In the genomic region with DNA sequence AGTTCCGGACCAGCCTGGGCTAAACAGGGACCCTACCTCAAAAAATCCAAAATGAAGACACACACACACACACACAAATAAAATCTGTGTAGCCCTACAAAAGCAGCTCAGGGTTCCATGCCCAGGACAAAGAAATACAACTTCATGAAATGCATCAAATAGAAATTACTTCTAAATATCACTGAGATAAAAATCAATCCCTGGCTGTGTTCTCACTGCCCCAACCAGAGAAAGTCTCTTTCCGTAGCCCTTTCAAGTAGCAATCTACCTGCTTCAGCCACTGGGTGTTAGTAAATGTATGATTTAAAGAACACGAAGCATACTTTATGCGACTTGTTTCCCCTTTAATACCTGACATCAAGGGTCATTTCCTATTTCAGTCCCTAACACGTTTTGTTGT, we compare ENCODE assay signal across 7 mouse cellular contexts. TPM values are rescaled to one million over a fixed set of nuclear protein-coding genes. Genes with fewer than 3 reads are reported as not detected.
A peak's percentile ranks its signal among the peaks of the same experiment; 100 is the strongest.
DNase-seq lines count a peak whose midpoint lies in the region; ATAC-seq and TF ChIP-seq lines count a peak whose summit lies in the region.

No protein-coding gene starts in this region.

- H3K27ac ChIP-seq in embryonic fibroblast, embryonic 13.5 days (ENCODE audit: insufficient read depth, low read length) = no peak overlapping the region
- H3K27ac ChIP-seq in limb, embryonic 11.5 days (replicated peaks; ENCODE audit: low read depth, low read length) = no peak overlapping the region

- ATAC-seq in limb, embryonic 11.5 days (ENCODE audit: insufficient number of reproducible peaks, low FRiP score, low TSS enrichment, low read depth) = no peak
- ATAC-seq in cerebellum, adult (ENCODE audit: insufficient number of reproducible peaks, low FRiP score, low TSS enrichment) = no peak

- H3K9me3 ChIP-seq in limb, embryonic 11.5 days (ENCODE audit: control insufficient read depth, low read length) = no peaks in the 10 kb centered on the region

- DNase-seq in lung, adult 2 months = no peak
- DNase-seq in lung, postnatal 10 days = no peak
- DNase-seq in limb, embryonic 11.5 days (ENCODE audit: low spot score) = no peak
- DNase-seq in splenic B cell, adult 2 months (ENCODE audit: low read depth, low spot score) = peak; percentile 23
- DNase-seq in cerebellum, adult 9-10 months = no peak

- no peak overlapping the region; the same call in 1 of the 2 replicates for H3K9ac ChIP-seq in limb, embryonic 11.5 days (ENCODE audit: low read length)

- WGBS in lung, adult 2 months = 22% methylated on average over 5 of the region's 5 CpGs
- WGBS in limb, embryonic 11.5 days = 23% methylated on average over 5 of the region's 5 CpGs

- TF ChIP-seq CTCF in lung, adult 2 months (IDR thresholded peaks at IDR 0.05; ENCODE audit: insufficient read depth, low read length) = no peak
- TF ChIP-seq CTCF in embryonic fibroblast, embryonic 13.5 days (IDR thresholded peaks at IDR 0.05; ENCODE audit: borderline replicate concordance, insufficient read depth, low read length) = no peak

- TF ChIP-seq POLR2A in lung, adult 2 months (IDR thresholded peaks at IDR 0.05; ENCODE audit: borderline replicate concordance, extremely low read depth, low read depth, low read length) = no peak
- no peak for TF ChIP-seq POLR2A in embryonic fibroblast, embryonic 13.5 days (IDR thresholded peaks at IDR 0.05; ENCODE audit: low read depth, low read length)

- peaks cover 6% of the 10 kb centered on the region for H3K4me1 ChIP-seq in lung, adult 2 months (ENCODE audit: control insufficient read depth, insufficient read depth, low read length)
- no peaks in the 10 kb centered on the region; the same call in 1 of the 2 replicates for H3K4me1 ChIP-seq in embryonic fibroblast, embryonic 13.5 days (ENCODE audit: control insufficient read depth, insufficient read depth, low read length)
- H3K4me1 ChIP-seq in limb, embryonic 11.5 days (ENCODE audit: control insufficient read depth, insufficient read depth, low read length) = peaks cover 6% of the 10 kb centered on the region; the same call in 1 of the 2 replicates

- peak overlapping the region; percentile 98 for H3K4me3 ChIP-seq in lung, adult 2 months (replicated peaks; ENCODE audit: extremely low read depth, low read depth, low read length)
- peak overlapping the region; percentile 40 for H3K4me3 ChIP-seq in embryonic fibroblast, embryonic 13.5 days (ENCODE audit: insufficient read depth, low read length)
- H3K4me3 ChIP-seq in limb, embryonic 11.5 days (ENCODE audit: low read depth, low read length) = peak overlapping the region; percentile 62

- peak overlapping the region; percentile 62 for H3K4me2 ChIP-seq in limb, embryonic 11.5 days (ENCODE audit: low read depth, severe bottlenecking)

- peaks cover 5% of the 10 kb centered on the region; the same call in 1 of the 2 replicates for H3K36me3 ChIP-seq in limb, embryonic 11.5 days (ENCODE audit: control insufficient read depth, insufficient read depth, low read length)
- peaks cover 10% of the 10 kb centered on the region for H3K36me3 ChIP-seq in splenic B cell, adult 2 months (ENCODE audit: control insufficient read depth, insufficient read depth, low read length, poor library complexity, severe bottlenecking)

- no peaks in the 10 kb centered on the region for H3K27me3 ChIP-seq in limb, embryonic 11.5 days (ENCODE audit: control insufficient read depth, insufficient read depth, low read length)
- no peaks in the 10 kb centered on the region; the same call in 1 of the 2 replicates for H3K27me3 ChIP-seq in splenic B cell, adult 2 months (ENCODE audit: control insufficient read depth, insufficient read depth, low read length, poor library complexity, severe bottlenecking)

RNA-seq across cellular contexts. Expression of a gene that starts 44.2 kb away (rescaled TPM):
- 3.3 and 4.8 TPM in 2 replicates for polyA plus RNA-seq in lung, adult 2 months (2012; rRNA removed)
- polyA plus RNA-seq in embryonic fibroblast, embryonic 13.5 days (2011; ENCODE audit: insufficient read length, low read depth, missing spikeins) = 12.6 and 14.4 TPM in 2 replicates
- polyA plus RNA-seq in limb, embryonic 11.5 days (2014; fragmentation: Nextera tagmentation; extraction: Ambion mirVana) = 13.0 and 15.6 TPM in 2 replicates

RNA-seq across cellular contexts. Expression of a gene that starts 44.9 kb away (rescaled TPM):
- polyA plus RNA-seq in lung, adult 2 months (2012; rRNA removed) = 1.7 and 2.8 TPM in 2 replicates
- polyA plus RNA-seq in embryonic fibroblast, embryonic 13.5 days (2011; ENCODE audit: insufficient read length, low read depth, missing spikeins) = 3.5 and 4.6 TPM in 2 replicates
- polyA plus RNA-seq in limb, embryonic 11.5 days (2014; fragmentation: Nextera tagmentation; extraction: Ambion mirVana) = 11.7 and 14.7 TPM in 2 replicates

Comparison
In these comparisons a context has a peak if more than half of its experiments do, and no peak if none do; other contexts are left out.
1. H3K4me3 ChIP-seq: peak in every context shown above with its lines; median percentile 98 in lung, adult 2 months; 62 in limb, embryonic 11.5 days; 40 in embryonic fibroblast, embryonic 13.5 days.